ENCODE assay signal across 33 mouse cellular contexts in the genomic region with DNA sequence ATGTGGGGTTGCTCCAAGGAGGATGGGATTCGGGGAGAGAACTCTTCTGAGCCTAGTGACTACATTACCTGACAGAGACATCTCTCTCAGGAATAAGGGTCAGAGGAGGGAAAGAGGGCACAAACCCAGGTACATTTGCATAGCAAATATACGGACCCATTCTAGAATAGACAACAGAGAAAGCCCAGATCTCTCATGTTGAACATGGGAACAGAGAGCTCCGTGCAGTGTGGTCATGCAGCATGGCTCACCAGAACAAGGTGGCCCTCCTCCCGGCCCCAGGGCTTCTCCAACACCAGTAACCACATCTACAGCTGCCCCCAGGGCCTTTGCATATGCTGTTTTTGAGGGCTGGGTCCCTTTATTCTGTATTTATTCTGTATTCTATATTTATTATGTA. TPM values are rescaled to one million over a fixed set of nuclear protein-coding genes. Genes with fewer than 3 reads are reported as not detected.
"Had no signal": no experiment of that assay in that cellular context is flagged by ENCODE, and none has a peak within 500 bp of the region (broad histone marks: within the 10 kb centered on the region; RNA-seq: fewer than 3 reads in every experiment).

No protein-coding gene starts in this region.

- H3K36me3 ChIP-seq: heart, embryonic 10.5 days; heart, embryonic 12.5 days; heart, embryonic 13.5 days; heart, embryonic 15.5 days; hindbrain, embryonic 10.5 days; hindbrain, embryonic 12.5 days; hindbrain, embryonic 13.5 days; hindbrain, embryonic 15.5 days; intestine, embryonic 15.5 days; kidney, embryonic 15.5 days had no signal

- H3K27ac ChIP-seq: heart, embryonic 13.5 days; heart, embryonic 15.5 days; hindbrain, embryonic 10.5 days; hindbrain, embryonic 12.5 days; hindbrain, embryonic 13.5 days; hindbrain, embryonic 14.5 days; hindbrain, embryonic 15.5 days; hindbrain, postnatal 0 days; intestine, embryonic 15.5 days; layer of hippocampus, adult 2 months had no signal

- H3K9me3 ChIP-seq: heart, embryonic 10.5 days; heart, embryonic 12.5 days; heart, embryonic 13.5 days; heart, embryonic 15.5 days; hindbrain, embryonic 10.5 days; hindbrain, embryonic 12.5 days; hindbrain, embryonic 13.5 days; hindbrain, embryonic 15.5 days; intestine, embryonic 15.5 days; kidney, embryonic 15.5 days had no signal

- H3K4me3 ChIP-seq: heart, embryonic 10.5 days; heart, embryonic 12.5 days; heart, embryonic 13.5 days; heart, embryonic 15.5 days; hindbrain, embryonic 10.5 days; hindbrain, embryonic 12.5 days; hindbrain, embryonic 13.5 days; hindbrain, embryonic 15.5 days; intestine, embryonic 15.5 days; kidney, embryonic 15.5 days; layer of hippocampus, adult 2 months had no signal

- H3K4me2 ChIP-seq: heart, embryonic 11.5 days; heart, embryonic 12.5 days; heart, embryonic 13.5 days; heart, embryonic 15.5 days; hindbrain, embryonic 12.5 days; hindbrain, embryonic 13.5 days; hindbrain, embryonic 14.5 days; hindbrain, embryonic 15.5 days; intestine, embryonic 15.5 days; kidney, embryonic 15.5 days had no signal

- H3K27me3 ChIP-seq: heart, embryonic 15.5 days; hindbrain, embryonic 15.5 days; intestine, embryonic 15.5 days; kidney, embryonic 15.5 days had no signal

- H3K9ac ChIP-seq: heart, embryonic 12.5 days; heart, embryonic 13.5 days; heart, embryonic 15.5 days; hindbrain, embryonic 12.5 days; hindbrain, embryonic 14.5 days; hindbrain, embryonic 15.5 days; intestine, embryonic 15.5 days; kidney, embryonic 15.5 days had no signal

- DNase-seq: heart, postnatal 10 days; heart, postnatal 14 days; heart, postnatal 36 days; heart, postnatal 4 days; kidney, adult 11 months; kidney, adult 18-20 months; kidney, adult 2 months; kidney, adult 8-10 months; kidney, adult 9 months; kidney, postnatal 10 days; kidney, postnatal 14 days; kidney, postnatal 25 days; kidney, postnatal 36 days; kidney, postnatal 4 days; layer of hippocampus, adult 9-11 months; layer of hippocampus, postnatal 36 days had no signal

RNA-seq across cellular contexts. Expression of gene Rab44, which starts 54.5 kb away (rescaled TPM):
- total RNA-seq: layer of hippocampus, adult 18-20 months; layer of hippocampus, postnatal 36 days had no signal
- polyA plus RNA-seq: heart, embryonic 11.5 days; hindbrain, embryonic 10.5 days; hindbrain, embryonic 11.5 days; hindbrain, embryonic 14.5 days; inflammation-experienced regulatory T-cells, adult 6 months had no signal
